In the genomic region with DNA sequence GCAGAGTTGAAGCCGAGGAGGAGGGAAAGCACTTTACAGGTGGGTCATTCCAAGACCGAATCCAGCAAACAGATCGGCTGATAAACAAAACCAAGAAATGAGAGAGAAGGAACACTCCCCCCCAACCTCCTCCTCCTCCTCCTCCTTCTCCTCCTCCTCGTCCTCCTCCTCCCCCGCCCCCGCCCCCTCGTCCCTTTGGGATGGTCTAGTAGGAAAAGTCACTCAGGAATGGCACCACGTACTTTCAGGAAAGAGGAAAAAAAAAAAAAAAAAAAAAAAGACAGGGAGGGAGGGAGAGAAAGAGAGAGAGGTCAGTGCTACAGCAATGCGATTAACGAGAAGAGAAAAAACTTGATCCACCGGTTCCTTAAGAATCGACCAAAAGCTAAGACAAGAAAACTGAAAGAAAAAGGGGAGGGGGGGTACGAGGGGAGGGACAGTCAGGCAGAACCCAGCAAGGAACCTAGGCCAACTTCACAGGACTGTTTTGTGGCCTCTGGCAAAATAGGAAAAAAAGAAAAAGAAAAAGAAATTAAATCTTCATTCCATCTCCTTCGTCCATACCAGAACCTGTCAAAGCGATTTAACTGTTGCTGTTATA, we compare ENCODE assay signal across 8 mouse cellular contexts. TPM values are rescaled to one million over a fixed set of nuclear protein-coding genes. Genes with fewer than 3 reads are reported as not detected.
DNase-seq lines count a peak whose midpoint lies in the region; ATAC-seq lines count a peak whose summit lies in the region.

No protein-coding gene starts in this region.

- peaks cover 7% of the 10 kb centered on the region for H3K4me1 ChIP-seq in kidney, embryonic 15.5 days
- no peaks in the 10 kb centered on the region for H3K4me1 ChIP-seq in brown adipose tissue, adult 24 weeks (ENCODE audit: control insufficient read depth, insufficient read depth, insufficient read length, low read length)
- H3K4me1 ChIP-seq in hindbrain, embryonic 12.5 days, result peaks cover 9% of the 10 kb centered on the region; the same call in 1 of the 2 replicates
- peaks cover 25% of the 10 kb centered on the region for H3K4me1 ChIP-seq in midbrain, embryonic 10.5 days

- peak overlapping the region; percentile 60; the same call in 1 of the 2 replicates for H3K9ac ChIP-seq in kidney, embryonic 15.5 days
- peak overlapping the region; percentile 75 for H3K9ac ChIP-seq in hindbrain, embryonic 12.5 days

- intact Hi-C loops in left cerebral cortex, postnatal 25 days (cut with DNase I), result loop anchor here (2.0 to 5.0 kb wide), 2 partner anchors 353 to 444 kb away; no protein-coding TSS in a partner anchor

- WGBS in kidney, embryonic 15.5 days, result under 1% methylated on average over 14 of the region's 15 CpGs
- under 1% methylated on average over 15 of the region's 15 CpGs for WGBS in hindbrain, embryonic 12.5 days
- WGBS in midbrain, embryonic 10.5 days, result under 1% methylated on average over 11 of the region's 15 CpGs

- H3K27me3 ChIP-seq in kidney, embryonic 15.5 days, result no peaks in the 10 kb centered on the region
- no peaks in the 10 kb centered on the region for H3K27me3 ChIP-seq in hindbrain, embryonic 12.5 days
- H3K27me3 ChIP-seq in midbrain, embryonic 10.5 days (ENCODE audit: low read depth, poor library complexity, severe bottlenecking), result no peaks in the 10 kb centered on the region

- DNase-seq in kidney, adult 8-10 months, result no peak
- peak; percentile 46 for DNase-seq in midbrain, embryonic 10.5 days (ENCODE audit: low spot score)
- DNase-seq in frontal cortex, postnatal 10 days (ENCODE audit: low spot score in 2 of 2), result no peak
- DNase-seq in left cerebral cortex, postnatal 25 days (ENCODE audit: low spot score in 2 of 2), result no peak
- no peak for DNase-seq in spleen, postnatal 36 days (ENCODE audit: low spot score in 2 of 2)

- H3K4me2 ChIP-seq in kidney, embryonic 15.5 days, result peak overlapping the region; percentile 75
- H3K4me2 ChIP-seq in hindbrain, embryonic 12.5 days (replicated peaks), result peak overlapping the region; percentile 73

- H3K36me3 ChIP-seq in kidney, embryonic 15.5 days, result no peaks in the 10 kb centered on the region
- H3K36me3 ChIP-seq in hindbrain, embryonic 12.5 days, result no peaks in the 10 kb centered on the region
- H3K36me3 ChIP-seq in midbrain, embryonic 10.5 days, result no peaks in the 10 kb centered on the region

- ATAC-seq in kidney, embryonic 15.5 days (replicated peaks; ENCODE audit: low FRiP score), result 0 out of 2 replicates have a peak, but pooled peaks have one; percentile 1
- ATAC-seq in hindbrain, embryonic 12.5 days (ENCODE audit: low FRiP score), result no peak

- peak overlapping the region; percentile 84 for H3K4me3 ChIP-seq in kidney, embryonic 15.5 days (replicated peaks)
- peak overlapping the region; percentile 74 for H3K4me3 ChIP-seq in brown adipose tissue, adult 24 weeks (ENCODE audit: insufficient read depth, low read depth, low read length)
- H3K4me3 ChIP-seq in hindbrain, embryonic 12.5 days, result peak overlapping the region; percentile 76
- H3K4me3 ChIP-seq in midbrain, embryonic 10.5 days, result peak overlapping the region; percentile 79

- H3K27ac ChIP-seq in kidney, embryonic 15.5 days, result peak overlapping the region; percentile 92
- H3K27ac ChIP-seq in brown adipose tissue, adult 24 weeks (replicated peaks; ENCODE audit: low read depth, low read length), result peak overlapping the region; percentile 21; the same call in 1 of the 2 replicates
- peak overlapping the region; percentile 30; the same call in 1 of the 2 replicates for H3K27ac ChIP-seq in hindbrain, embryonic 12.5 days
- peak overlapping the region; percentile 87 for H3K27ac ChIP-seq in midbrain, embryonic 10.5 days (replicated peaks)

- no peaks in the 10 kb centered on the region for H3K9me3 ChIP-seq in kidney, embryonic 15.5 days (replicated peaks)
- no peaks in the 10 kb centered on the region for H3K9me3 ChIP-seq in hindbrain, embryonic 12.5 days (replicated peaks)
- H3K9me3 ChIP-seq in midbrain, embryonic 10.5 days (replicated peaks), result no peaks in the 10 kb centered on the region

RNA-seq across cellular contexts. Expression of a gene that starts 1.1 kb away (rescaled TPM):
- 3.7 and 4.1 TPM in 2 replicates for polyA plus RNA-seq in kidney, embryonic 15.5 days (2015; fragmentation: Nextera tagmentation; extraction: Ambion mirVana)
- 1.5 and 4.8 TPM in 2 replicates for polyA plus RNA-seq in brown adipose tissue, adult 24 weeks (2012; ENCODE audit: insufficient read depth, insufficient read length, missing spikeins)
- polyA plus RNA-seq in hindbrain, embryonic 12.5 days (2016; fragmentation: Nextera tagmentation; extraction: Ambion mirVana), result 4.0 and 6.2 TPM in 2 replicates
- 6.1 and 6.5 TPM in 2 replicates for polyA plus RNA-seq in midbrain, embryonic 10.5 days (2016; fragmentation: Nextera tagmentation; extraction: Ambion mirVana)
- total RNA-seq in left cerebral cortex, postnatal 25 days (2021), result 1 to 10 TPM; 3.7 to 7.9 TPM

Comparison
In these comparisons a context has a peak if more than half of its experiments do, and no peak if none do; other contexts are left out.
1. H3K27ac ChIP-seq: peak in every context shown above with its lines; median percentile 92 in kidney, embryonic 15.5 days; 87 in midbrain, embryonic 10.5 days; 30 in hindbrain, embryonic 12.5 days; 21 in brown adipose tissue, adult 24 weeks.